Comparison of ENCODE assay signal across 9 mouse cellular contexts in genomic region chr10:24150086-24150485, GRCm38 (mm10). TPM values are rescaled to one million over a fixed set of nuclear protein-coding genes. Genes with fewer than 3 reads are reported as not detected.
A peak's percentile ranks its signal among the peaks of the same experiment; 100 is the strongest.
DNase-seq lines count a peak whose midpoint lies in the region; ATAC-seq and TF ChIP-seq lines count a peak whose summit lies in the region.
"Had no signal": no experiment of that assay in that cellular context is flagged by ENCODE, and none has a peak within 500 bp of the region (broad histone marks: within the 10 kb centered on the region; RNA-seq: fewer than 3 reads in every experiment).

No protein-coding gene starts in this region.

- H3K9ac ChIP-seq in MEL (ENCODE audit: control insufficient read depth, low read depth, low read length, poor library complexity, severe bottlenecking): peak overlapping the region; percentile 46
- H3K9ac ChIP-seq in hindbrain, embryonic 16.5 days (ENCODE audit: low read depth, low read length): peak overlapping the region; percentile 56
- peak overlapping the region; percentile 86; the same call in 1 of the 2 replicates for H3K9ac ChIP-seq in liver, embryonic 12.5 days

- H3K4me3 ChIP-seq in MEL (ENCODE audit: control insufficient read depth in 1 of 2, insufficient read depth in 1 of 2, low read depth in 2 of 2, low read length in 2 of 2): peak overlapping the region; percentile 42 to 97
- peak overlapping the region; percentile 87 for H3K4me3 ChIP-seq in hindbrain, embryonic 16.5 days (ENCODE audit: low read length)
- H3K4me3 ChIP-seq in liver, embryonic 12.5 days: peak overlapping the region; percentile 78

- peaks cover 0 to 8% of the 10 kb centered on the region in 2 experiments; a peak in 3 of 4 replicates for H3K36me3 ChIP-seq in MEL (ENCODE audit: control insufficient read depth in 1 of 2, insufficient read depth in 2 of 2, low read length in 2 of 2)
- H3K36me3 ChIP-seq in hindbrain, embryonic 16.5 days (ENCODE audit: control insufficient read depth, insufficient read depth, low read length): 0 out of 2 replicates have a peak, but pooled peaks cover under 1% of the 10 kb centered on the region
- H3K36me3 ChIP-seq in liver, embryonic 12.5 days: peaks cover under 1% of the 10 kb centered on the region

- peaks cover 3% of the 10 kb centered on the region for H3K79me2 ChIP-seq in MEL (ENCODE audit: control insufficient read depth, insufficient read depth, low read length, poor library complexity)

- TF ChIP-seq CTCF in MEL (IDR thresholded peaks at IDR 0.05 in 2 of 3, conservative IDR thresholded peaks at IDR 0.05 in 1 of 3; ENCODE audit: control insufficient read depth in 1 of 3, insufficient read depth in 1 of 3, low read depth in 2 of 3, low read length in 3 of 3, poor library complexity in 1 of 3, severe bottlenecking in 1 of 3): no peak

- no peak overlapping the region for H3K27ac ChIP-seq in MEL (ENCODE audit: control insufficient read depth, low read depth, low read length)
- no peak overlapping the region for H3K27ac ChIP-seq in hindbrain, embryonic 16.5 days (ENCODE audit: low read depth, low read length)
- no peak overlapping the region for H3K27ac ChIP-seq in liver, embryonic 12.5 days

- DNase-seq in A20 (ENCODE audit: low read depth, low spot score) (peak; percentile 74), MEL (ENCODE audit: low read depth, low spot score) (peak; percentile 29)
- DNase-seq in cerebellum, postnatal 25 days: no peak
- DNase-seq in layer of hippocampus, adult 9-11 months: no peak
- DNase-seq: adrenal gland, postnatal 14 days had no signal

- WGBS in hindbrain, embryonic 16.5 days: 32% methylated on average over 7 of the region's 7 CpGs
- 43% methylated on average over 7 of the region's 7 CpGs for WGBS in liver, embryonic 12.5 days (ENCODE audit: insufficient replicate concordance)

- H3K9me3 ChIP-seq in MEL (replicated peaks; ENCODE audit: insufficient read depth, low read length): no peaks in the 10 kb centered on the region
- no peaks in the 10 kb centered on the region for H3K9me3 ChIP-seq in hindbrain, embryonic 16.5 days (ENCODE audit: control insufficient read depth, low read length)
- no peaks in the 10 kb centered on the region for H3K9me3 ChIP-seq in liver, embryonic 12.5 days (replicated peaks)

- no peak for TF ChIP-seq RAD21 in MEL (IDR thresholded peaks at IDR 0.05; ENCODE audit: low read depth, low read length)

- TF ChIP-seq POLR2A in MEL (IDR thresholded peaks at IDR 0.05; ENCODE audit: control insufficient read depth in 1 of 2, insufficient read depth in 1 of 2, low read depth in 1 of 2, low read length in 2 of 2, poor library complexity in 1 of 2): no peak

- TF ChIP-seq EP300 in MEL (IDR thresholded peaks at IDR 0.05; ENCODE audit: low read depth in 1 of 2, low read length in 2 of 2): no peak

- no peak for ATAC-seq in hindbrain, embryonic 16.5 days
- no peak for ATAC-seq in liver, embryonic 12.5 days
- no peak for ATAC-seq in monocyte, adult 5-6 weeks (replicated peaks; ENCODE audit: insufficient number of reproducible peaks, low FRiP score, low TSS enrichment, poor library complexity, severe bottlenecking)
- ATAC-seq in granulocyte monocyte progenitor cell, adult 5-6 weeks (replicated peaks; ENCODE audit: poor library complexity, severe bottlenecking): no peak

- H3K27me3 ChIP-seq in MEL (ENCODE audit: control insufficient read depth in 1 of 2, insufficient read depth in 2 of 2, low read length in 2 of 2): no peaks in the 10 kb centered on the region; a peak in 1 of 4 replicates
- H3K27me3 ChIP-seq in hindbrain, embryonic 16.5 days (replicated peaks; ENCODE audit: control insufficient read depth, insufficient read depth, low read length): no peaks in the 10 kb centered on the region
- no peaks in the 10 kb centered on the region for H3K27me3 ChIP-seq in liver, embryonic 12.5 days (replicated peaks)

- H3K4me2 ChIP-seq in hindbrain, embryonic 16.5 days (ENCODE audit: low read length): peak overlapping the region; percentile 75
- peak overlapping the region; percentile 77 for H3K4me2 ChIP-seq in liver, embryonic 12.5 days

- H3K4me1 ChIP-seq in MEL (ENCODE audit: control insufficient read depth in 1 of 2, insufficient read depth in 2 of 2, low read length in 2 of 2): peaks cover 2 to 9% of the 10 kb centered on the region in 2 experiments; a peak in 3 of 4 replicates
- H3K4me1 ChIP-seq in hindbrain, embryonic 16.5 days (ENCODE audit: control insufficient read depth, insufficient read depth, low read depth, low read length): peaks cover 9% of the 10 kb centered on the region
- peaks cover 16% of the 10 kb centered on the region for H3K4me1 ChIP-seq in liver, embryonic 12.5 days

TF ChIP-seq in MEL, 35 proteins besides CTCF, POLR2A, EP300 and RAD21:
- no peak for TF ChIP-seq BHLHE40 (IDR thresholded peaks at IDR 0.05; ENCODE audit: borderline replicate concordance, low read depth, low read length)
- no peak for TF ChIP-seq ZNF384 (IDR thresholded peaks at IDR 0.05; ENCODE audit: low read depth, low read length)
- TF ChIP-seq MAZ (IDR thresholded peaks at IDR 0.05; ENCODE audit: low read depth, low read length): no peak
- TF ChIP-seq CHD1 (IDR thresholded peaks at IDR 0.05; ENCODE audit: low read depth, low read length): no peak
- TF ChIP-seq ZC3H11A (IDR thresholded peaks at IDR 0.05; ENCODE audit: low read depth, low read length): no peak
- no peak for TF ChIP-seq TAL1 (IDR thresholded peaks at IDR 0.05; ENCODE audit: low read length)
- no peak for TF ChIP-seq UBTF (IDR thresholded peaks at IDR 0.05; ENCODE audit: borderline replicate concordance, insufficient read depth, low read depth, low read length)
- no peak for TF ChIP-seq CHD2 (IDR thresholded peaks at IDR 0.05; ENCODE audit: low read length)
- no peak for TF ChIP-seq GATA1 (IDR thresholded peaks at IDR 0.05; ENCODE audit: low read depth, low read length)
- no peak for TF ChIP-seq MAFK (IDR thresholded peaks at IDR 0.05; ENCODE audit: borderline replicate concordance, low read depth, low read length)
- no peak for TF ChIP-seq SMC3 (IDR thresholded peaks at IDR 0.05; ENCODE audit: low read depth, low read length)
TF ChIP-seq in MEL: peak in this region for 0.

RNA-seq across cellular contexts. Expression of gene Stx7, which starts 1.0 kb away (rescaled TPM):
- 32.6 and 36.1 TPM in 2 replicates for total RNA-seq in MEL (2012; rRNA removed)
- 10 to 100 TPM in 1 of 2 experiments, not detected in 1; 37.7 TPM for polyA plus RNA-seq in MEL (2012; ENCODE audit: insufficient read depth in 1 of 2, insufficient read length in 2 of 2, low read depth in 1 of 2, low replicate concordance in 2 of 2, missing spikeins in 1 of 2)
- polyA plus RNA-seq in hindbrain, embryonic 16.5 days (2015; fragmentation: Nextera tagmentation; extraction: Ambion mirVana): 336 and 358 TPM in 2 replicates
- 34.0 TPM in 2 replicates for polyA plus RNA-seq in liver, embryonic 12.5 days (2016; fragmentation: Nextera tagmentation; extraction: Ambion mirVana)
- total RNA-seq in monocyte, adult 5-6 weeks (2017): 104 to 141 TPM (median 123 TPM) in 3 replicates
- total RNA-seq in granulocyte monocyte progenitor cell, adult 5-6 weeks (2014; fragmentation: Nextera tagmentation): 47.3 and 48.3 TPM in 2 replicates
- total RNA-seq in granulocyte monocyte progenitor cell, adult 5-6 weeks (2017): 60.2 and 67.6 TPM in 2 replicates

RNA-seq across cellular contexts. Expression of gene Taar9, which starts 40.8 kb away (rescaled TPM):
- not detected in 2 replicates for total RNA-seq in MEL (2012; rRNA removed)
- polyA plus RNA-seq in MEL (2012; ENCODE audit: insufficient read depth in 1 of 2, insufficient read length in 2 of 2, low read depth in 1 of 2, low replicate concordance in 2 of 2, missing spikeins in 1 of 2): not detected
- not detected in 2 replicates for polyA plus RNA-seq in hindbrain, embryonic 16.5 days (2015; fragmentation: Nextera tagmentation; extraction: Ambion mirVana)
- polyA plus RNA-seq in liver, embryonic 12.5 days (2016; fragmentation: Nextera tagmentation; extraction: Ambion mirVana): not detected in 2 replicates
- total RNA-seq in monocyte, adult 5-6 weeks (2017): not detected in 3 replicates
- not detected in 2 replicates for total RNA-seq in granulocyte monocyte progenitor cell, adult 5-6 weeks (2014; fragmentation: Nextera tagmentation)
- not detected in 2 replicates for total RNA-seq in granulocyte monocyte progenitor cell, adult 5-6 weeks (2017)
- total RNA-seq: adrenal gland, postnatal 14 days had no signal

RNA-seq across cellular contexts. Expression of gene Taar8c, which starts 48.4 kb away (rescaled TPM):
- total RNA-seq in MEL (2012; rRNA removed): not detected in 2 replicates
- polyA plus RNA-seq in MEL (2012; ENCODE audit: insufficient read depth in 1 of 2, insufficient read length in 2 of 2, low read depth in 1 of 2, low replicate concordance in 2 of 2, missing spikeins in 1 of 2): not detected
- polyA plus RNA-seq in hindbrain, embryonic 16.5 days (2015; fragmentation: Nextera tagmentation; extraction: Ambion mirVana): not detected in 2 replicates
- polyA plus RNA-seq in liver, embryonic 12.5 days (2016; fragmentation: Nextera tagmentation; extraction: Ambion mirVana): not detected in 2 replicates
- total RNA-seq in monocyte, adult 5-6 weeks (2017): not detected in 3 replicates
- total RNA-seq in granulocyte monocyte progenitor cell, adult 5-6 weeks (2014; fragmentation: Nextera tagmentation): not detected in 2 replicates
- total RNA-seq in granulocyte monocyte progenitor cell, adult 5-6 weeks (2017): not detected in 2 replicates
- total RNA-seq: adrenal gland, postnatal 14 days had no signal

RNA-seq across cellular contexts. Expression of gene Taar8b, which starts 58.0 kb away (rescaled TPM):
- total RNA-seq in MEL (2012; rRNA removed): not detected in 2 replicates
- not detected for polyA plus RNA-seq in MEL (2012; ENCODE audit: insufficient read depth in 1 of 2, insufficient read length in 2 of 2, low read depth in 1 of 2, low replicate concordance in 2 of 2, missing spikeins in 1 of 2)
- polyA plus RNA-seq in hindbrain, embryonic 16.5 days (2015; fragmentation: Nextera tagmentation; extraction: Ambion mirVana): not detected in 2 replicates
- polyA plus RNA-seq in liver, embryonic 12.5 days (2016; fragmentation: Nextera tagmentation; extraction: Ambion mirVana): not detected in 2 replicates
- not detected in 3 replicates for total RNA-seq in monocyte, adult 5-6 weeks (2017)
- total RNA-seq in granulocyte monocyte progenitor cell, adult 5-6 weeks (2014; fragmentation: Nextera tagmentation): not detected in 2 replicates
- total RNA-seq in granulocyte monocyte progenitor cell, adult 5-6 weeks (2017): not detected in 2 replicates
- total RNA-seq: adrenal gland, postnatal 14 days had no signal

Comparison
In these comparisons a context has a peak if more than half of its experiments do, and no peak if none do; other contexts are left out.
1. DNase-seq: peak in A20 (single experiment) and MEL (single experiment); none in cerebellum, postnatal 25 days (0 of 2) and layer of hippocampus, adult 9-11 months (single experiment).
2. Peak in every context shown above with its lines, with median percentiles within 50 percentile points of each other: H3K4me3 ChIP-seq and H3K9ac ChIP-seq.